Mouse (Mus musculus) left cerebral cortex, postnatal 36 days (tissue): ENCODE data around the gene Rsbn1l. TPM values are rescaled to one million over a fixed set of nuclear protein-coding genes. Genes with fewer than 3 reads are reported as not detected.

Experiments used
- DNase-seq, 2 experiments: peaks; one replicate each; pipeline ENCODE4 v3.0.0; 2021 to 2022; ENCODE audit warnings: low spot score in 2 of 2, mixed read lengths in 1 of 2
- intact Hi-C: fragments of 180-260 bp; cut with DNase I; formaldehyde crosslinking; loops from one replicate; pipeline ENCODE4 v1.15.1; 2025
- total RNA-seq, 2 experiments: library from RNA; stranded (reverse); gene quantifications; 2 replicates each; pipeline ENCODE4 v1.2.3; 2021

The Rsbn1l gene
- 10 to 100 TPM; 13.3 to 18.7 TPM for total RNA-seq

DNA sequence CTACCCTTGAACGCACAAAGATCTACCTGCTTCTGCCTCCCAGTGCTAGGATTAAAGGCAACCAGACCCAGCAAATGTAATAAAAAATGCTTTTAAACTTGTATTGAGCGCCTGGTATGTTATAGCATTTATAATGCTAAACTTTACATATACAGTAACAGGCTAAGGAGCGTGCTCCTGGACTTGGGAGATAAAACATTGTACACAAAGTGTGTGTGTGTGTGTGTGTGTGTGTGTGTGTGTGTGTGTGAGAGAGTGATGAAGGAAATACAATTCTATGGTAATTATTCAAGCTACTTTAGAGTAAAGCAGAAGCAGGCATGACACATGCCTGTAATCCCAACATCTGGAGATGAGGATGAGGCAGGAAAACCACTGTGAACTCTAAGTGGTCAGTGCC, at the start of gene Rsbn1l:
Gene Rsbn1l, minus strand, starts transcription at position 101 of the 400 bp plus-strand sequence.
- DNase-seq, result no peak
- intact Hi-C loops, result no loop called here

DNA sequence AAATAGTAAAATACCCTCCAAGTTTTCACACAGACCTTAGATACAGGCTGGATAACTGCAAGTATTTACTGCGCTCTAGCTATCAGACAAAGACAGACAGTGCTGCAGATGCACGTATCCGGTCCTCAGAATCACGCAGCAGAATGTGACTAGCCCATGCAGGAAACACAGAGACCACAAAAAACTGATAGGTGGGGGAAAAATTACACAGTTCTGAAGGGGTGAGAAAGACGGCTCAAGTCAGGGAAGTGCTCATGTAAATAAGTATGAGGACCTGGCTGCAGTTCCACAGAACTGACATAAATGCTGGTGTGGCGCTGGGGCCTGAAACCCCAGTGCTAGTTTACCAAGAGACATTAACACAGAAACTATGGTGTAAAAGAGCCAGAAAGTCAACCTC, 46.5 kb upstream of the Rsbn1l start:
- intact Hi-C loops, result no loop called here
- no peak for DNase-seq

- DNase-seq, result no peak
- intact Hi-C loops, result no loop called here
Measured at GRCm38 (mm10) chr5:21001622-21002315, 45.6 kb upstream of the Rsbn1l start.

DNA sequence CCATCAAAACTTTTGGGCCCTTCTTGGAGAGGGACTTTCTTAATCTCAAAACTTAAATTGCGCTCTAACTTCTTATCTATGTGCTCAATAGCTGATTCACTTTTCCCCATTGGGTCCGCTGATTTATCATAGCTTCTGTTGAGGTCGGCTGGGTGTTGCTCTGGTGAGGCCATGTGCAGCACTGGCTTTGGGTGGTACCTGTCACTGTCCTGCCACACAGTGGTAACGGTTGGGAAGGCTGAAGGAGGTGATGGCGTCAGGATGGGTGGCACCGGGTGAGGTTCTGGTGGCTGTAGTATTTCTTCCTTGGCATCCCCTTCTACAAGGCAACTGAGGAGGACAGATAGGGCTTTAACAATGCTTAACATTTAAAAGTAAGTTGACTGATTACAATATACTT, 42.2 kb upstream of the Rsbn1l start:
- DNase-seq, result no peak
- intact Hi-C loops, result no loop called here

- intact Hi-C loops, result no loop called here
Measured at GRCm38 (mm10) chr5:20997555-20997954, 41.4 kb upstream of the Rsbn1l start.

GRCm38 (mm10) chr5:20990062-20990809, 34.0 kb upstream of the Rsbn1l start:
- intact Hi-C loops, result no loop called here
- DNase-seq, result no peak

More at GRCm38 (mm10) chr5:20997555-20997954, 41.4 kb upstream of the Rsbn1l start:
- no peak for DNase-seq

DNA sequence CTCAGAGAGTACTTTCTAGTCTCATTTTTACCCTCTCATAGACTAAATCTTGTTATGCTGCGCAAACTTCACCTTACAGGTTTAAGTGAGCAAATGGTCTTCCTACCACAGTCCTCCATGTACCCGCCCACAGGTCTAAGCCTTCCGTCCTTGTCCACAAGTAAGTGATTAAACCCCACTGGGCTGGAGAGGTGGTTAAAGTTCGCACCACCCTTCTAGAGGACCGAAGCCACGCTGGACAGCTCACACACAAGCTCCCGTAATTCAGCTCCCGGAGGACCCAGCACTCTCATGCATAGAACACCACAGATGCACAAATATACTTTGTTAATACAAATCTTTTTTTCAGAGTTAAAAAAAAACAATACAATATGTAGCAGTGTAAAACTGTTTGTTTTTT, 30.1 kb upstream of the Rsbn1l start:
- DNase-seq, result no peak
- intact Hi-C loops, result no loop called here

DNA sequence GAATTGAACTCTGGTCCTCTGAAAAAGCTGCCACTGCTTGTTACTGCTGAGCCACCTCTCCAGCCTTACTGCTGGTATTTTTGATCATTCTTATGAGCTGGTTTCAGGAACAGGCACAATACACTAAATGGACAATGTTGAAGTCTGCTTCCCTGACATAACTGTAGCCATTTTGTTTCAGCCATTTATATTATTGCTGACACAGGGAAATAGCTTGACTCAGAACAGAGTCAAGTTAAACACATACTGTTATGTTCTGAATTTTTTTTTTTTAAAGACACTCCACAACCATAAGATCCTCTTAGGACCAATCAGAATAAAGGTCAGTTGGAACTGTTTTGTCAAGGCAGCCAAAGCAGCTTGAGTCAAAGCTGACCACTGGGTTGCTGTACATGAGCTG, 27.3 kb upstream of the Rsbn1l start:
- no peak for DNase-seq
- intact Hi-C loops, result no loop called here

DNA sequence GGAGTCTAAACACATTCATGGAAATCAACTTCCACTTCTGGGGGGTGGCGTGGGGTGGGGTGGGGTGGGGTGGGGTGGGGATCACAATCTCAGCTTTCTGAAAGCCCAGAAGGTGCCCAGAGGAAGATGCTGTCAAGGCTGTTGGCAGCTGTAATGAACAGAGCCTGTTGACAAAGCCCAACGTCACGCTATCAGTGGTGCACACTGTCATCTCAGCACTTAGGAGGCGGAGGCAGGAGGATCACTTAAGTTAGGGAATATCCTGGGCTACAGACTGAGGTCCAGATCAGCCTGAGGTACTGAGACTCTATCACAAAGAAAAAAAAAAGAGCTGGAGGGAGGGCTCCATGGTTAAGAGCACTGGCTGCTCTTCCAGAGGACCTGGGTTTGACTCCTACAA, 18.5 kb upstream of the Rsbn1l start:
- DNase-seq, result no peak
- intact Hi-C loops, result no loop called here

DNA sequence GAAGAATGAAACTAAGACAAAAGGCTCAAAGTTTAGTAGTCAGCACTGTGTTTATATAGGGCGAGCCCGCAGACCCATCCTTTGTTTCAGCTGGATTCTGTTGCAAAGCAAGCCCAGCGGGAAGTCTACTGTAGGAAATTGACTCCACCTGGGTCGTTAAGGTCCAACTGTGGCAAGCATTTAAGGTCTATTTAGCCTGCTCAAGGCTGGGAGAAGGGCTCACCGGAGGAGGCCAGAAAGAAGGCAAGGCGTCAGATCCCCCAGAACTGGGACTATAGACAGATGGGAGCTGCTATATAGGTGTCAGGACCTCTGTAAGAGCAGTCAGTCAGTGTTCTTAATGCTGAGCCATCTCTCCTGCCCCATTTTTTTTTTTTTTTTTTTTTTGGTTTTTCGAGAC, 17.8 kb upstream of the Rsbn1l start:
- intact Hi-C loops, result no loop called here
- DNase-seq, result no peak

GRCm38 (mm10) chr5:20973069-20973468, 16.9 kb upstream of the Rsbn1l start:
- intact Hi-C loops, result no loop called here
- DNase-seq, result no peak

DNA sequence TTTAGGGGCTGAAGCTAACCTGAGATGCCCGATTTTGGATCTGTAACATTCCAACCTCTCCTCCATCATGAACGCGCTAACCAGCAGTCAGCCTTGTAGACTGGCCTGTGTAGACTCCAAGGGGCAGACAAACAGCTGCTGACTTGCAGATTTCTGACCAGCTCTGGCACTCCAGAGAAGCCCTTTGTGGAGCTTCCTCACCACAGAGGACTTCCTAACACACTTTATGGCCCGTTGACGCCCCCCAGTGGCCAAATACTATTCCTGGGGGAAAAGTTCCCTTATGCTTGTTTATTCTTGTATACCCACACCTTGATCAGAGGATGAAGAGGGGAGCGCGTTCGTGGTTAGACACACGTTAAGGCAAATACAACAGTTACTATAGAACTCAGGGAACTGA, 12.8 kb upstream of the Rsbn1l start:
- intact Hi-C loops, result no loop called here
- peak; percentile 12 to 23 for DNase-seq

DNA sequence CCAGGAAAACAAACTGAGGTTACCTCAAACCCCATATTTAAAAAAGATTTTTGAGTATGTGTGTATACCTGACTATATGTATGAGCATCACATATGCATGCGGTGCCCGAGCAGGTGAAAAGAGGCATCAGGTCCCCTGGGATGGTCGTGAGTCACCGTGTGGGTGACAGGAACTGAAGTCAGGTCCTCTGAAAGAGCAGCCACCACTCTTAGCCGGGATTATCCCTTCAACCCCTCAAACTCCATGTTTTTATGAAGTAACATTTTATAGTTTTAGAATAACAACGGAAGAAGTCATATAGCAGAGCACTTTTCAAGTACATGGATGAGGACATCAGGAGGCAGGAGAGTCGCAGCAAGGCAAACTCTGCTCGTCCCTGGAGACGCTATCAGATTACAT, 12.3 kb upstream of the Rsbn1l start:
- intact Hi-C loops, result no loop called here
- DNase-seq, result no peak

- intact Hi-C loops, result no loop called here
- DNase-seq, result no peak
Measured at GRCm38 (mm10) chr5:20967942-20968341, 11.7 kb upstream of the Rsbn1l start.

GRCm38 (mm10) chr5:20964446-20964845, 8.2 kb upstream of the Rsbn1l start:
- intact Hi-C loops, result no loop called here
- DNase-seq, result no peak

- intact Hi-C loops, result no loop called here
- no peak for DNase-seq
Measured at GRCm38 (mm10) chr5:20963295-20963694, 7.1 kb upstream of the Rsbn1l start.

GRCm38 (mm10) chr5:20960927-20961326, 4.7 kb upstream of the Rsbn1l start:
- DNase-seq, result no peak
- intact Hi-C loops, result no loop called here

DNA sequence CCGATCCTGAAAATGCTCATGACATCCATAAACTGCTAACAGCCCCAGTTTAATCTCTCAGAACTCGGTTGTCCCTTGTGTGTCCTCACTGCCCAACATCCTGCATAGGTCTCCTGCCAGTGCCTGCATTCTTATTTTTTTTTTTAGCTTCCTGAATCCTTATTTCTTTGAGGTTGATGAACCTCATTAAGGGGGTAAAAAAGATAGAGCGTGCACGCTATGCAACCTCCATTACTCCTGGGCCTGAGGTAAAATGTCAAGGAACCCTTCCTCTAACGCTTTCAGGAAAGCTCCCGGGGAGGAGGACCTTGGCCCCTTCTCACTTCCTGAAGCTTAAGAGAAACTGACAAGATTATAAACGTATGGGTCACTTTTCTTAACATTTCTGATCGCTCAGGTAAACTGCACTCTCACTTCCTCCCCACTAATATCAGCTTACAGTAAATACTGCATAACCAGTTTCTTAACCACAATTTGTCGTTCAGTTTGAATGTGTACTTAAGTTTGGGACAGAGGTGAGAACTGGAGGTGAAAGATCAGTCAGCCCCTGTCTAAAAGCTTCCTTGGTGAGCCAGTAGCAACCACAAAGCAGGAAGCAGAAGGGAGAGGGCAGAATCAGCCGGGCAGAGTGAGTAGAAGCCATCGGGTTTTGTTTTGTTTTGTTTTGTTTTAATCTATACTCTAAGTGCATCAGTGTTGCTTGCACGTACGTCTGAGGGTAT, 923 bp downstream of the Rsbn1l start:
- DNase-seq, result no peak
- intact Hi-C loops, result no loop called here

- DNase-seq, result no peak
- intact Hi-C loops, result loop anchor here (5.0 kb wide), 1 partner anchor 40 kb away; no protein-coding TSS in a partner anchor
Measured at GRCm38 (mm10) chr5:20952337-20952925, 3.8 kb downstream of the Rsbn1l start.

DNA sequence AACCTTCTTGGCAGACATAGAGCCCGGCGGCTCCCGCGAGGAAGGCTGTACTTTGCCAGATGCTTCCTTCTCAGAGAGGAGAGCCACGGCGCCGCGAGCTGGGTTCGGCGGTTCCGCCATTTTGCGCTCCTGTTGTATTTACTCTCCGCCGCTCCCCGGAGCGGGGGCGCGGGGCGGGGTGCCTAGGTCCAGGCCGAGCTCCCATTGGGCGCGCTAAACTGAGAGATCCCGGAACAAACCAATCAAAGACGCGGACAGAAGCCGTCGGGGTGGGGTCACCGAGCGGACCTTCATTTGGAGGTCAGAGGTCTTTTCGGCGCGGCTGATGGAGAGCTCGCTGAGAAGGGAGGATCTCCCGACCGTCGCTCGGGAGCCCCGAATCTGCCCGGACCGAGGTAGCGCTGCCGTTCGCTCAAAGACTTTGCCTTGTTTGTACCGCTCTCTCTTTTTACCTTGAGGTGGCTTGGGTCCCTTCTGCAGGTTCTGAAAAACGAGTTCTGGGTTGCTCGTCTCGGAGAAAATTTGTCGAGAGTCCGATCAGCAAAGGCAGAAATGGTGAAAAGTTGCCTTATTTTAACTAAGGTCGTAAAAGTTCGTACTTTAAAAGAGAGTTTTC, 4.4 kb downstream of the Rsbn1l start:
- intact Hi-C loops, result loop anchor here (2.0 to 5.0 kb wide), 2 partner anchors 39 to 103 kb away; partner anchors contain the start of gene Ptpn12
- peak; percentile 96 for DNase-seq
